Mouse (Mus musculus) CH12.LX (cell line): ENCODE data around the gene Acoxl. TPM values are rescaled to one million over a fixed set of nuclear protein-coding genes. Genes with fewer than 3 reads are reported as not detected.

Source experiments
- DNase-seq: peaks from one replicate; pipeline ENCODE4 v3.0.0-alpha.2; 2013; ENCODE audit errors: extremely low read depth
- H3K27ac ChIP-seq: 2 replicates; pipeline ENCODE4 v1.5.1; 2012; ENCODE audit warnings: low read depth, mild to moderate bottlenecking, control low read depth, moderate library complexity; ENCODE audit not compliant: insufficient read depth
- H3K27me3 ChIP-seq: replicated peaks from 2 replicates; pipeline ENCODE3; 2012; ENCODE audit warnings: inconsistent platforms
- H3K36me3 ChIP-seq, 2 experiments: replicated peaks in 1 of 2; 2 replicates each; pipeline versions ENCODE3 to v1.6.1; 2012; ENCODE audit warnings: inconsistent platforms in 1 of 2, low read length in 1 of 2, mild to moderate bottlenecking in 1 of 2, mixed read lengths in 1 of 2, moderate library complexity in 1 of 2; ENCODE audit not compliant: control insufficient read depth in 1 of 2, insufficient read depth in 1 of 2
- H3K4me1 ChIP-seq, 2 experiments: 2 replicates each; pipeline ENCODE4 v1.6.1; 2012; ENCODE audit warnings: inconsistent platforms in 1 of 2, moderate library complexity in 1 of 2; ENCODE audit not compliant: insufficient read depth in 2 of 2, control insufficient read depth in 1 of 2
- H3K4me2 ChIP-seq: 2 replicates; pipeline ENCODE4 v1.6.1; 2012; ENCODE audit warnings: low read depth, mild to moderate bottlenecking, control low read depth; ENCODE audit not compliant: poor library complexity, insufficient read depth, severe bottlenecking
- H3K4me3 ChIP-seq, 3 experiments: fragments of 150-350 bp in 1 of 3; sonication (generic) in 1 of 3; replicated peaks in 1 of 3; 2 replicates each; pipeline versions ENCODE3 to v1.5.1; 2011 to 2012; ENCODE audit warnings: low read depth in 2 of 3, low read length in 2 of 3, mild to moderate bottlenecking in 2 of 3, moderate library complexity in 2 of 3, control low read depth in 1 of 3, improper control_type of control experiment in 1 of 3, inconsistent platforms in 1 of 3, mixed read lengths in 1 of 3; ENCODE audit not compliant: poor library complexity in 1 of 3
- H3K79me2 ChIP-seq: replicated peaks from 2 replicates; pipeline ENCODE4 v1.6.1; 2012; ENCODE audit warnings: mild to moderate bottlenecking, moderate library complexity; ENCODE audit not compliant: control insufficient read depth, poor library complexity, insufficient read depth, severe bottlenecking; ENCODE audit errors: extremely low read depth
- H3K9ac ChIP-seq: 2 replicates; pipeline ENCODE4 v1.6.1; 2012; ENCODE audit warnings: low read depth, mild to moderate bottlenecking, control low read depth, moderate library complexity; ENCODE audit not compliant: insufficient read depth
- H3K9me3 ChIP-seq: replicated peaks from 2 replicates; pipeline ENCODE3; 2012; ENCODE audit warnings: low read length, inconsistent platforms, mixed read lengths
- BHLHE40 ChIP-seq: IDR thresholded peaks from 2 replicates; pipeline ENCODE4 v1.6.1; 2011; ENCODE audit warnings: mild to moderate bottlenecking, low read depth, low read length, improper control_type of control experiment
- CTCF ChIP-seq, 2 experiments: IDR thresholded peaks in 1 of 2; conservative IDR thresholded peaks in 1 of 2; 2 replicates each; pipeline ENCODE4 v1.5.1; 2011 to 2012; ENCODE audit warnings: low read depth in 2 of 2, low read length in 2 of 2, improper control_type of control experiment in 1 of 2, inconsistent platforms in 1 of 2, mild to moderate bottlenecking in 1 of 2, moderate library complexity in 1 of 2
- E2F4 ChIP-seq: IDR thresholded peaks from 2 replicates; pipeline ENCODE4 v1.6.1; 2011; ENCODE audit warnings: low read depth, low read length, improper control_type of control experiment; ENCODE audit not compliant: insufficient replicate concordance
- ELF1 ChIP-seq: IDR thresholded peaks from 2 replicates; pipeline ENCODE4 v1.6.1; 2014; ENCODE audit warnings: low read depth, mild to moderate bottlenecking, inconsistent platforms, low read length, improper control_type of control experiment
- EP300 ChIP-seq: IDR thresholded peaks from 2 replicates; pipeline ENCODE4 v1.6.1; 2011; ENCODE audit warnings: low read length, improper control_type of control experiment
- IRF4 ChIP-seq: IDR thresholded peaks from 2 replicates; pipeline ENCODE4 v1.6.1; 2014; ENCODE audit warnings: low read depth, mild to moderate bottlenecking, inconsistent platforms, low read length, improper control_type of control experiment
- JUN ChIP-seq: IDR thresholded peaks from 2 replicates; pipeline ENCODE4 v1.6.1; 2011; ENCODE audit warnings: low read depth, mild to moderate bottlenecking, low read length, improper control_type of control experiment, moderate library complexity; ENCODE audit not compliant: insufficient read depth
- JUND ChIP-seq: conservative IDR thresholded peaks from 2 replicates; pipeline ENCODE4 v1.6.1; 2011; ENCODE audit warnings: low read depth, low read length, improper control_type of control experiment
- KAT2A ChIP-seq: IDR thresholded peaks from 2 replicates; pipeline ENCODE4 v1.6.1; 2012; ENCODE audit warnings: low read length, improper control_type of control experiment, inconsistent platforms; ENCODE audit not compliant: insufficient replicate concordance
- MAFK ChIP-seq: IDR thresholded peaks from 2 replicates; pipeline ENCODE4 v1.6.1; 2011; ENCODE audit warnings: low read length, improper control_type of control experiment; ENCODE audit not compliant: insufficient replicate concordance
- MAX ChIP-seq: IDR thresholded peaks from 2 replicates; pipeline ENCODE4 v1.6.1; 2011; ENCODE audit warnings: low read length, improper control_type of control experiment
- MAZ ChIP-seq: IDR thresholded peaks from 2 replicates; pipeline ENCODE4 v1.6.1; 2012; ENCODE audit warnings: low read depth, mild to moderate bottlenecking, inconsistent platforms, low read length, improper control_type of control experiment, moderate library complexity
- MEF2A ChIP-seq: IDR thresholded peaks from 2 replicates; pipeline ENCODE4 v1.6.1; 2014; ENCODE audit warnings: low read depth, mild to moderate bottlenecking, inconsistent platforms, low read length, improper control_type of control experiment, borderline replicate concordance
- MYC ChIP-seq: IDR thresholded peaks from 2 replicates; pipeline ENCODE4 v1.6.1; 2011; ENCODE audit warnings: low read depth, mild to moderate bottlenecking, improper control_type of control experiment, low read length
- NRF1 ChIP-seq: IDR thresholded peaks from 2 replicates; pipeline ENCODE4 v1.6.1; 2014; ENCODE audit warnings: low read depth, mild to moderate bottlenecking, inconsistent platforms, low read length, improper control_type of control experiment, moderate library complexity
- POLR2A ChIP-seq: IDR thresholded peaks from 2 replicates; pipeline ENCODE4 v1.6.1; 2011; ENCODE audit warnings: low read depth, mild to moderate bottlenecking, improper control_type of control experiment, low read length
- POLR2AphosphoS2 ChIP-seq: IDR thresholded peaks from 2 replicates; pipeline ENCODE4 v1.6.1; 2011; ENCODE audit warnings: low read depth, low read length, improper control_type of control experiment
- RAD21 ChIP-seq: IDR thresholded peaks from 2 replicates; pipeline ENCODE4 v1.6.1; 2011; ENCODE audit warnings: low read depth, mild to moderate bottlenecking, low read length, improper control_type of control experiment, moderate library complexity
- SMC3 ChIP-seq: IDR thresholded peaks from 2 replicates; pipeline ENCODE4 v1.6.1; 2011; ENCODE audit warnings: low read depth, low read length, improper control_type of control experiment
- TBP ChIP-seq: conservative IDR thresholded peaks from 2 replicates; pipeline ENCODE4 v1.6.1; 2011; ENCODE audit warnings: low read depth, low read length, improper control_type of control experiment
- TCF12 ChIP-seq: IDR thresholded peaks from 2 replicates; pipeline ENCODE4 v1.6.1; 2014; ENCODE audit warnings: low read depth, mild to moderate bottlenecking, inconsistent platforms, low read length, improper control_type of control experiment
- UBTF ChIP-seq: IDR thresholded peaks from 2 replicates; pipeline ENCODE4 v1.6.1; 2012; ENCODE audit warnings: low read depth, mild to moderate bottlenecking, inconsistent platforms, low read length, improper control_type of control experiment, moderate library complexity
- USF1 ChIP-seq: IDR thresholded peaks from 2 replicates; pipeline ENCODE4 v1.6.1; 2014; ENCODE audit warnings: low read depth, mild to moderate bottlenecking, inconsistent platforms, low read length, improper control_type of control experiment
- ZC3H11A ChIP-seq: IDR thresholded peaks from 2 replicates; pipeline ENCODE4 v1.6.1; 2012; ENCODE audit warnings: low read depth, mild to moderate bottlenecking, inconsistent platforms, low read length, improper control_type of control experiment
- ZKSCAN1 ChIP-seq: IDR thresholded peaks from 2 replicates; pipeline ENCODE4 v1.6.1; 2012; ENCODE audit warnings: low read depth, inconsistent platforms, low read length, improper control_type of control experiment, borderline replicate concordance
- ZMIZ1 ChIP-seq: IDR thresholded peaks from 2 replicates; pipeline ENCODE4 v1.6.1; 2012; ENCODE audit warnings: low read depth, mild to moderate bottlenecking, inconsistent platforms, low read length, improper control_type of control experiment
- ZNF384 ChIP-seq: IDR thresholded peaks from 2 replicates; pipeline ENCODE4 v1.6.1; 2012; ENCODE audit warnings: low read depth, low read length, improper control_type of control experiment, inconsistent platforms
- dilution Hi-C: fragments of 300-500 bp; cut with MboI; formaldehyde crosslinking; loops from 2 replicates; pipeline ENCODE4 v1.14.3; 2020; ENCODE audit warnings: low sequenced_read_pairs; ENCODE audit not compliant: extremely low pct_unique_long_range_greater_than_20kb, extremely low pct_ligation_motif_present
- in situ Hi-C: fragments of 300-500 bp; cut with MboI; formaldehyde crosslinking; loops from 3 replicates; pipeline ENCODE4 v1.14.3; 2019; ENCODE audit warnings: low sequenced_read_pairs, low pct_ligation_motif_present, low pct_unique_long_range_greater_than_20kb, mixed read lengths
- polyA plus RNA-seq: library from polyadenylated mRNA; unstranded; fragments of >175 nt; gene quantifications from 2 replicates; pipeline ENCODE4 v1.2.1, GENCODE M21; 2012; ENCODE audit warnings: low read depth; ENCODE audit not compliant: insufficient read length
- total RNA-seq, 2 experiments: library from RNA; depleted of rRNA; stranded (reverse); fragments of 300-350 nt in 1 of 2; fragments of >200 nt in 1 of 2; gene quantifications; 2 replicates each; pipeline ENCODE4 v1.2.3; 2012 to 2014

Acoxl gene
- total and polyA plus RNA-seq, 3 experiments, result 0.25 to 0.43 TPM; not detected in 1

- H3K4me1 ChIP-seq, result peaks cover 3 to 24% of the 10 kb centered on the region in 2 experiments
- H3K27ac ChIP-seq, result no peak overlapping the region
- TF ChIP-seq MAFK (peak; percentile 84), SMC3 (peak; percentile 9; the same call in 1 of the 2 replicates), EP300 (no peak), MEF2A (no peak), CTCF (conservative IDR thresholded peaks at IDR 0.05 in 1 of 2, IDR thresholded peaks at IDR 0.05 in 1 of 2; ENCODE audit: low read depth in 2 of 2, low read length in 2 of 2) (0 out of 4 replicates have a peak, but pooled peaks of 1 of the 2 experiments have one; percentile 5), USF1 (no peak), TBP (no peak), MYC (no peak), ZMIZ1 (no peak), TCF12 (no peak), JUND (no peak), JUN (no peak), ELF1 (no peak), POLR2AphosphoS2 (no peak), MAZ (0 out of 2 replicates have a peak, but pooled peaks have one; percentile 9)
- TF ChIP-seq, all 38 proteins: peak for 4
- no peaks in the 10 kb centered on the region for H3K27me3 ChIP-seq
- peaks cover 11 to 37% of the 10 kb centered on the region in 2 experiments for H3K36me3 ChIP-seq
- peak overlapping the region; percentile 66 for H3K4me2 ChIP-seq
- H3K9ac ChIP-seq, result peak overlapping the region; percentile 30; the same call in 1 of the 2 replicates
- peaks cover 12% of the 10 kb centered on the region for H3K9me3 ChIP-seq
- H3K79me2 ChIP-seq, result no peaks in the 10 kb centered on the region
- in situ Hi-C loops, result no loop called here
- peak overlapping the region; percentile 70 to 86 (median 73) for H3K4me3 ChIP-seq
- dilution Hi-C loops, result no loop called here
- no peak for DNase-seq
These were observed 289.1 kb downstream of the Acoxl start for GRCm38 (mm10) chr2:128127691-128128292.

- in situ Hi-C loops, result no loop called here
- peaks cover 11 to 41% of the 10 kb centered on the region in 2 experiments for H3K36me3 ChIP-seq
- peaks cover 9 to 31% of the 10 kb centered on the region in 2 experiments for H3K4me1 ChIP-seq
- no peak overlapping the region for H3K4me3 ChIP-seq
- no peak overlapping the region for H3K27ac ChIP-seq
- H3K9ac ChIP-seq, result no peak overlapping the region; the same call in 1 of the 2 replicates
- H3K27me3 ChIP-seq, result no peaks in the 10 kb centered on the region
- no peaks in the 10 kb centered on the region for H3K79me2 ChIP-seq
- peaks cover 8% of the 10 kb centered on the region for H3K9me3 ChIP-seq
- DNase-seq, result no peak
- dilution Hi-C loops, result no loop called here
- TF ChIP-seq USF1, result no peak
- TF ChIP-seq ZNF384, result no peak
- TF ChIP-seq ZC3H11A, result no peak
- TF ChIP-seq MAFK, result no peak
- no peak for TF ChIP-seq POLR2AphosphoS2
- TF ChIP-seq RAD21, result no peak
- no peak for TF ChIP-seq UBTF
- no peak for TF ChIP-seq NRF1
- TF ChIP-seq ZKSCAN1, result no peak
- TF ChIP-seq KAT2A, result no peak
- no peak for TF ChIP-seq POLR2A
- TF ChIP-seq JUND, result no peak
- no peak for TF ChIP-seq IRF4
- no peak for TF ChIP-seq SMC3
- TF ChIP-seq MAX, result no peak
- no peak for TF ChIP-seq E2F4
- TF ChIP-seq ZMIZ1, result no peak
- TF ChIP-seq MEF2A, result no peak
- no peak for TF ChIP-seq BHLHE40
- no peak for TF ChIP-seq JUN
- TF ChIP-seq, all 38 proteins: peak for 0
- H3K4me2 ChIP-seq, result 0 out of 2 replicates have a peak overlapping the region, but pooled peaks have one; percentile 2
These were observed 289.9 kb downstream of the Acoxl start for GRCm38 (mm10) chr2:128128532-128128931.
